Mouse (Mus musculus) limb, embryonic 11.5 days (tissue): ENCODE results near the gene Enoph1. TPM values are rescaled to one million over a fixed set of nuclear protein-coding genes. Genes with fewer than 3 reads are reported as not detected.

ENCODE experiments used
- ATAC-seq: fragments of 200-750 bp; cut with Nextera tagmentation; 2 replicates; pipeline ENCODE4 v1.8.0; 2017; ENCODE audit warnings: low read depth; ENCODE audit not compliant: insufficient number of reproducible peaks, low FRiP score, low TSS enrichment
- DNase-seq: peaks from one replicate; pipeline ENCODE4 v3.0.0-alpha.2; 2015; ENCODE audit warnings: low spot score
- H3K27ac ChIP-seq: fragments of 300-500 bp; sonication (generic); replicated peaks from 2 replicates; pipeline ENCODE4 v1.5.1; 2014; ENCODE audit warnings: low read depth, mild to moderate bottlenecking, low read length
- H3K27me3 ChIP-seq: fragments of 300-500 bp; sonication (generic); 2 replicates; pipeline ENCODE4 v1.6.1; 2014; ENCODE audit warnings: mild to moderate bottlenecking, low read length, mixed read lengths; ENCODE audit not compliant: control insufficient read depth, insufficient read depth
- H3K36me3 ChIP-seq: fragments of 300-500 bp; sonication (generic); 2 replicates; pipeline ENCODE4 v1.6.1; 2014; ENCODE audit warnings: mild to moderate bottlenecking, low read length, moderate library complexity, mixed read lengths; ENCODE audit not compliant: control insufficient read depth, insufficient read depth
- H3K4me1 ChIP-seq: fragments of 300-500 bp; sonication (generic); 2 replicates; pipeline ENCODE4 v1.6.1; 2014; ENCODE audit warnings: low read length, mixed read lengths; ENCODE audit not compliant: control insufficient read depth, insufficient read depth
- H3K4me2 ChIP-seq: fragments of 300-500 bp; sonication (generic); 2 replicates; pipeline ENCODE4 v1.6.1; 2014; ENCODE audit warnings: low read depth, mild to moderate bottlenecking, moderate library complexity; ENCODE audit not compliant: severe bottlenecking
- H3K4me3 ChIP-seq: fragments of 300-500 bp; sonication (generic); 2 replicates; pipeline ENCODE4 v1.5.1; 2014; ENCODE audit warnings: low read depth, low read length
- H3K9ac ChIP-seq: fragments of 300-500 bp; sonication (generic); 2 replicates; pipeline ENCODE4 v1.6.1; 2014; ENCODE audit warnings: mild to moderate bottlenecking, low read length
- H3K9me3 ChIP-seq: fragments of 300-500 bp; sonication (generic); 2 replicates; pipeline ENCODE4 v1.6.1; 2016; ENCODE audit warnings: low read length; ENCODE audit not compliant: control insufficient read depth
- WGBS: fragments of 180-500 bp; shearing (Covaris S2); extraction: QIAGEN DNeasy Blood & Tissue Kit; methylation state at CpG from one replicate; pipeline ENCODE4 v1.1.7; 2014; 5-methylcytosine and 5-hydroxymethylcytosine counted together
- polyA plus RNA-seq: library from polyadenylated mRNA; unstranded; fragments of >200 nt; fragmentation: Nextera tagmentation; extraction: Ambion mirVana; gene quantifications from 2 replicates; pipeline ENCODE4 v1.2.1, GENCODE M21; 2014

Gene Enoph1
- 57.4 and 58.7 TPM in 2 replicates for polyA plus RNA-seq

- Histone ChIP-seq H3K9ac (peak within 1 kb of the TSS; percentile 99), H3K27me3 (no peaks in the 10 kb centered on the region), H3K4me3 (peak within 1 kb of the TSS; percentile 98), H3K9me3 (no peaks in the 10 kb centered on the region), H3K4me1 (peaks cover 2% of the 10 kb centered on the region; the same call in 1 of the 2 replicates), H3K4me2 (peak within 1 kb of the TSS; percentile 77), H3K27ac (peak within 1 kb of the TSS; percentile 96), H3K36me3 (peaks cover 10% of the 10 kb centered on the region)
- ATAC-seq (peak; percentile 90), DNase-seq (peak; percentile 96)
- under 1% methylated on average over 52 of the region's 57 CpGs for WGBS
Measured at GRCm38 (mm10) chr5:100039602-100040142, at the start of gene Enoph1, which contains the start of gene Hnrnpdl. Gene Enoph1, plus strand, starts transcription at chr5:100039985. Gene Hnrnpdl, minus strand, starts transcription at chr5:100039664.

DNA sequence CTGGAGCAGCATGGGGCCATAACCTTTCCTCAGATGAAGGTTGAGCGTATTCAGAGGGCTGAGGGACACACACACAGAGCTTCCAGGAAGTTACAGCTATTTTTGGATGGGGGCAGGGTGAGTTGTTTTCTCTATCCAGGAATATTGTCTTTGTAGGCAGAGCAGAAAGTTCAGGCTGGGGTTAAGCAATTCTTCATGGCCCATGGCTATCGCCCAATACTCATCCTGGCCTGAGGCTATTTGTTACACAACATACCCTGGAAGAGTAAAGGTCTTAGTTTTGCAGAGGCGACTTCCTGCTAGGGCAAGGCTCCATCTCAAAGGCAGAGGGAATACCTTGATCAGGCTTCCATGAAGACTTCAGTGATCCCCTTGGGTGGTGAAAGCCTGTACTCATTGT, 45.6 kb upstream of the Enoph1 start:
- Histone ChIP-seq H3K27me3 (no peaks in the 10 kb centered on the region), H3K4me1 (no peaks in the 10 kb centered on the region), H3K9ac (no peak overlapping the region), H3K27ac (no peak overlapping the region), H3K4me3 (no peak overlapping the region), H3K36me3 (no peaks in the 10 kb centered on the region), H3K4me2 (no peak overlapping the region), H3K9me3 (no peaks in the 10 kb centered on the region)
- ATAC-seq (no peak), DNase-seq (no peak)
- 84% methylated on average over 3 of the region's 3 CpGs for WGBS

- Histone ChIP-seq H3K9ac (no peak overlapping the region), H3K4me3 (no peak overlapping the region)
- no peak for ATAC-seq
Measured at GRCm38 (mm10) chr5:99994680-99995079, 45.1 kb upstream of the Enoph1 start.

GRCm38 (mm10) chr5:100000048-100000447, 39.7 kb upstream of the Enoph1 start:
- 79% methylated on average over 7 of the region's 7 CpGs for WGBS
- H3K9ac ChIP-seq = no peak overlapping the region
- H3K27me3 ChIP-seq = no peaks in the 10 kb centered on the region
- no peaks in the 10 kb centered on the region for H3K9me3 ChIP-seq
- H3K4me3 ChIP-seq = no peak overlapping the region
- DNase-seq (no peak), ATAC-seq (no peak)
- H3K27ac ChIP-seq = no peak overlapping the region
- H3K4me2 ChIP-seq = no peak overlapping the region
- no peaks in the 10 kb centered on the region for H3K4me1 ChIP-seq
- H3K36me3 ChIP-seq = no peaks in the 10 kb centered on the region

More at GRCm38 (mm10) chr5:99994680-99995079, 45.1 kb upstream of the Enoph1 start:
- no peak overlapping the region for H3K27ac ChIP-seq
- H3K4me1 ChIP-seq = no peaks in the 10 kb centered on the region
- H3K27me3 ChIP-seq = no peaks in the 10 kb centered on the region
- no peak overlapping the region for H3K4me2 ChIP-seq
- no peaks in the 10 kb centered on the region for H3K36me3 ChIP-seq
- DNase-seq = no peak
- 91% methylated on average over 3 of the region's 3 CpGs for WGBS
- no peaks in the 10 kb centered on the region for H3K9me3 ChIP-seq

- Histone ChIP-seq H3K4me2 (no peak overlapping the region), H3K9ac (no peak overlapping the region), H3K27me3 (no peaks in the 10 kb centered on the region), H3K27ac (no peak overlapping the region), H3K9me3 (no peaks in the 10 kb centered on the region), H3K4me1 (no peaks in the 10 kb centered on the region), H3K4me3 (no peak overlapping the region), H3K36me3 (no peaks in the 10 kb centered on the region)
- 43% methylated on average over 8 of the region's 8 CpGs for WGBS
- ATAC-seq (no peak), DNase-seq (no peak)
Measured at GRCm38 (mm10) chr5:100000500-100000899, 39.3 kb upstream of the Enoph1 start.

- no peak overlapping the region for H3K9ac ChIP-seq
- H3K4me2 ChIP-seq = no peak overlapping the region
- H3K27me3 ChIP-seq = no peaks in the 10 kb centered on the region
- no peaks in the 10 kb centered on the region for H3K36me3 ChIP-seq
- H3K9me3 ChIP-seq = no peaks in the 10 kb centered on the region
- H3K4me1 ChIP-seq = no peaks in the 10 kb centered on the region
- no peak overlapping the region for H3K4me3 ChIP-seq
- DNase-seq = no peak
- no peak overlapping the region for H3K27ac ChIP-seq
- 83% methylated on average over 4 of the region's 4 CpGs for WGBS
- ATAC-seq = no peak
Measured at GRCm38 (mm10) chr5:100003895-100004294, 35.9 kb upstream of the Enoph1 start.

DNA sequence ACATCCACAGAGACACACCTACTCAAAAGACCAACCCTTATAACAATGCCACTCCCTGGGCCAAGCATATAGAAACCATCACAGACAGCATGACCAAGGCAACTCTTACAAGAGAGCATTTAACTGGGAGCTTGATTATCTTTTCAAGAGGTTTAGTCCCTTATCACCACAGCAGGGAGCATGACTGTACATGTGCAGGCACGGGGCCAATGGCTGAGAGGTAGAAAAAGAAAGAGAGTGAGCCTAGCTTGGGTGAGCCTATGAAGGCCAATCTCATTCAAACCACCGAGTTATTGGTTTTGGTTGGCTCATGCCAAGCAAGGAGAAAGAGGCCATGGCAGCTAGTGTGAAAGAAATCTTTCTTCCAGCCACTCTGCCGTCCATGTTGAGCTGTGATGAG, 34.4 kb upstream of the Enoph1 start:
- no peak overlapping the region for H3K27ac ChIP-seq
- no peaks in the 10 kb centered on the region for H3K27me3 ChIP-seq
- H3K4me3 ChIP-seq = no peak overlapping the region
- WGBS = 78% methylated on average over 3 of the region's 3 CpGs
- H3K9ac ChIP-seq = no peak overlapping the region
- ATAC-seq (no peak), DNase-seq (no peak)
- no peaks in the 10 kb centered on the region for H3K9me3 ChIP-seq
- no peaks in the 10 kb centered on the region for H3K36me3 ChIP-seq
- no peaks in the 10 kb centered on the region for H3K4me1 ChIP-seq
- H3K4me2 ChIP-seq = no peak overlapping the region

DNA sequence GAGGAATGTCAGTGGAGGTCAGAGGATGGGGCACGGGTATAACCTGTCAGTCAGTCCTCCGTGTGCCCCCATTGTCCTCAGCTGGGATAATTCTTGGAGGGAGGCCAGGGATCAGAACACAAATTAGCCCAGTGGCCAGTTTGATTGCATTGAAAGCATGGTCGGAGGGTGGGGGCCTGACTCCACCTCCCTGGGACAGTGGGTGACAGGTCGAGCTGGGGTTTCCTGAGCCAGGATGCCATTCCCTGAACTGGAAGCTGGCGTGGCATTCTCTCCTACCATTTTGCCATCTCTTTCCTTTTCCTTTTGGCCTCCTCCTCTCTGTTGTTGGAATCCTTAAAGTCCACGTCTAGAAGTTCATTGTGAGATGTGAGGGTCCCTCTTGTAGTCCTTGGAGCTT, 33.9 kb upstream of the Enoph1 start:
- no peaks in the 10 kb centered on the region for H3K27me3 ChIP-seq
- ATAC-seq (no peak), DNase-seq (no peak)
- H3K4me1 ChIP-seq = no peaks in the 10 kb centered on the region
- H3K36me3 ChIP-seq = no peaks in the 10 kb centered on the region
- H3K9me3 ChIP-seq = no peaks in the 10 kb centered on the region
- no peak overlapping the region for H3K4me3 ChIP-seq
- no peak overlapping the region for H3K4me2 ChIP-seq
- H3K27ac ChIP-seq = no peak overlapping the region
- WGBS = 87% methylated on average over 6 of the region's 6 CpGs
- no peak overlapping the region for H3K9ac ChIP-seq
